ENCODE assay signal across 10 mouse cellular contexts in the genomic region with DNA sequence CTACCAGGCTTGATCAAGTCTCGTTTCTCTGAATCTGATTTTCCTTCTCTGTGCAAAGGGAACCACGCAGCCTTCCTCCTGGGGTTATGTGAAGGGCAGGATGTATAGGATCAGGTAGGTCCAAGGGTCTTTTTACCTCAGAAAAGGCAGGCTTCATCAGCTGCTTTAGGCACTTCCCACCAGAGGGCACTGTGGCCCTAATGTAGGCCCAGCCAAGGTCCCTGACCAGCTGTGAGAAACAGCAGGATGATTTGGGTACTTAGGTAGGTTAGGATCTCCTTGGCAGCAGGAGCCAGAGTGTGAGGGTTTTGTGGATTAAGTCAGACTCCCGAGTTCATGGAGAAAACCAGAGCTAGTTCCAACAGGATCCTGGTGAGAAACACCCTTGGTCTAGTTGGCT. TPM values are rescaled to one million over a fixed set of nuclear protein-coding genes. Genes with fewer than 3 reads are reported as not detected.
DNase-seq lines count a peak whose midpoint lies in the region; ATAC-seq and TF ChIP-seq lines count a peak whose summit lies in the region.
"Had no signal": no experiment of that assay in that cellular context is flagged by ENCODE, and none has a peak within 500 bp of the region (broad histone marks: within the 10 kb centered on the region; RNA-seq: fewer than 3 reads in every experiment).

No protein-coding gene starts in this region.

- no peaks in the 10 kb centered on the region for H3K4me1 ChIP-seq in ES-E14 (ENCODE audit: control insufficient read depth in 2 of 2, insufficient read depth in 2 of 2, low read length in 2 of 2, poor library complexity in 1 of 2)
- H3K4me1 ChIP-seq: embryonic facial prominence, embryonic 13.5 days had no signal

- no peak overlapping the region for H3K27ac ChIP-seq in layer of hippocampus, adult 2 months
- no peak overlapping the region for H3K27ac ChIP-seq in ES-E14 (ENCODE audit: insufficient read depth, low read depth, low read length, poor library complexity, severe bottlenecking)
- H3K27ac ChIP-seq: embryonic facial prominence, embryonic 13.5 days; macrophage had no signal

- DNase-seq in layer of hippocampus, adult 2 months (ENCODE audit: low spot score in 2 of 2): no peak
- no peak for DNase-seq in layer of hippocampus, postnatal 36 days
- DNase-seq in ES-E14 (ENCODE audit: low read depth, low spot score): peak; percentile 21
- DNase-seq in c-Kit-positive CD71-positive TER-119-positive erythroid progenitor cells, embryonic 14.5 days (ENCODE audit: low spot score): peak; percentile 6
- peak; percentile 8 for DNase-seq in lung, postnatal 25 days (ENCODE audit: low spot score)
- DNase-seq in natural killer cell, adult 2 months (ENCODE audit: low spot score in 2 of 2): no peak
- no peak for DNase-seq in layer of hippocampus, adult 8-10 months (ENCODE audit: low spot score in 2 of 2)

- ATAC-seq in granulocyte monocyte progenitor cell, adult 5-6 weeks (replicated peaks; ENCODE audit: poor library complexity, severe bottlenecking): peak; percentile 63

- H3K4me3 ChIP-seq in layer of hippocampus, adult 2 months: no peak overlapping the region
- no peak overlapping the region for H3K4me3 ChIP-seq in ES-E14 (ENCODE audit: insufficient read depth in 1 of 2, low read depth in 1 of 2, low read length in 2 of 2, poor library complexity in 1 of 2, severe bottlenecking in 1 of 2)
- H3K4me3 ChIP-seq: embryonic facial prominence, embryonic 13.5 days had no signal

- H3K36me3 ChIP-seq in ES-E14 (ENCODE audit: control insufficient read depth, insufficient read depth, low read length, poor library complexity, severe bottlenecking): no peaks in the 10 kb centered on the region
- H3K36me3 ChIP-seq: embryonic facial prominence, embryonic 13.5 days had no signal

- in situ Hi-C loops in ES-E14 (cut with MboI; ENCODE audit: low sequenced_read_pairs in 2 of 2, unreplicated experiment in 2 of 2): loop anchor here in 1 of 2 experiments (5.0 kb wide), 1 partner anchor 135 kb away; no protein-coding TSS in a partner anchor

- H3K9ac ChIP-seq in ES-E14 (ENCODE audit: insufficient read depth, low read depth, low read length, poor library complexity, severe bottlenecking): no peak overlapping the region
- H3K9ac ChIP-seq: embryonic facial prominence, embryonic 13.5 days had no signal

- no peaks in the 10 kb centered on the region for H3K9me3 ChIP-seq in ES-E14 (ENCODE audit: control insufficient read depth, insufficient read depth, low read depth, low read length)
- H3K9me3 ChIP-seq: embryonic facial prominence, embryonic 13.5 days had no signal

- TF ChIP-seq CTCF in layer of hippocampus, adult 2 months (conservative IDR thresholded peaks at IDR 0.05): peak; percentile 80

TF ChIP-seq in ES-E14, 5 proteins besides CTCF, POLR2A, EP300 and RAD21:
- TF ChIP-seq HCFC1 (IDR thresholded peaks at IDR 0.05; ENCODE audit: borderline replicate concordance, insufficient read depth, low read length): no peak
- TF ChIP-seq ZC3H11A (IDR thresholded peaks at IDR 0.05; ENCODE audit: borderline replicate concordance, low read depth, low read length): peak; percentile 77
- no peak for TF ChIP-seq ZNF384 (IDR thresholded peaks at IDR 0.05; ENCODE audit: low read depth, low read length)
- TF ChIP-seq CHD2 (IDR thresholded peaks at IDR 0.05; ENCODE audit: low read depth, low read length): no peak
- no peak for TF ChIP-seq MAFK (IDR thresholded peaks at IDR 0.05; ENCODE audit: insufficient read depth, low read depth, low read length)

RNA-seq across cellular contexts. Expression of gene Oprl1, which starts 7.4 kb away (rescaled TPM):
- 10 to 100 TPM; 44.8 to 45.0 TPM for total RNA-seq in layer of hippocampus, adult 2 months (2021)
- 10 to 100 TPM; 47.7 to 56.7 TPM for total RNA-seq in layer of hippocampus, postnatal 36 days (2021)
- total RNA-seq in ES-E14 (2012; rRNA removed): 2.9 and 3.0 TPM in 2 replicates
- not detected in 2 replicates for total RNA-seq in granulocyte monocyte progenitor cell, adult 5-6 weeks (2014; fragmentation: Nextera tagmentation)
- not detected in 2 replicates for total RNA-seq in granulocyte monocyte progenitor cell, adult 5-6 weeks (2017)
- 10 to 100 TPM; 50.4 to 67.7 (median 56.7) TPM for total RNA-seq in layer of hippocampus, adult 8-10 months (2022)

RNA-seq across cellular contexts. Expression of gene Lkaaear1, which starts 24.0 kb away (rescaled TPM):
- not detected for total RNA-seq in layer of hippocampus, adult 2 months (2021)
- total RNA-seq in layer of hippocampus, postnatal 36 days (2021): not detected
- not detected in 2 replicates for total RNA-seq in ES-E14 (2012; rRNA removed)
- total RNA-seq in granulocyte monocyte progenitor cell, adult 5-6 weeks (2014; fragmentation: Nextera tagmentation): not detected in 2 replicates
- total RNA-seq in granulocyte monocyte progenitor cell, adult 5-6 weeks (2017): not detected in 2 replicates
- not detected for total RNA-seq in layer of hippocampus, adult 8-10 months (2022)

RNA-seq across cellular contexts. Expression of gene Rgs19, which starts 28.4 kb away (rescaled TPM):
- total RNA-seq in layer of hippocampus, adult 2 months (2021): 10 to 100 TPM; 41.8 to 43.4 TPM
- total RNA-seq in layer of hippocampus, postnatal 36 days (2021): 10 to 100 TPM; 44.0 to 44.1 TPM
- total RNA-seq in ES-E14 (2012; rRNA removed): 27.3 and 31.7 TPM in 2 replicates
- total RNA-seq in granulocyte monocyte progenitor cell, adult 5-6 weeks (2014; fragmentation: Nextera tagmentation): 246 and 266 TPM in 2 replicates
- 78.6 and 96.8 TPM in 2 replicates for total RNA-seq in granulocyte monocyte progenitor cell, adult 5-6 weeks (2017)
- 10 to 100 TPM; 39.6 to 51.5 (median 42.7) TPM for total RNA-seq in layer of hippocampus, adult 8-10 months (2022)

RNA-seq across cellular contexts. Expression of gene Myt1, which starts 40.9 kb away (rescaled TPM):
- 10 to 100 TPM; 32.3 to 34.0 TPM for total RNA-seq in layer of hippocampus, adult 2 months (2021)
- total RNA-seq in layer of hippocampus, postnatal 36 days (2021): 10 to 100 TPM; 26.3 to 27.8 TPM
- total RNA-seq in ES-E14 (2012; rRNA removed): 0.09 TPM in 1 of 2 replicates, not detected in the other
- not detected in 2 replicates for total RNA-seq in granulocyte monocyte progenitor cell, adult 5-6 weeks (2014; fragmentation: Nextera tagmentation)
- not detected in 2 replicates for total RNA-seq in granulocyte monocyte progenitor cell, adult 5-6 weeks (2017)
- 10 to 100 TPM; 23.2 to 41.8 (median 27.1) TPM for total RNA-seq in layer of hippocampus, adult 8-10 months (2022)

RNA-seq across cellular contexts. Expression of gene Tcea2, which starts 42.1 kb away (rescaled TPM):
- 10 to 100 TPM; 54.7 to 60.0 TPM for total RNA-seq in layer of hippocampus, adult 2 months (2021)
- total RNA-seq in layer of hippocampus, postnatal 36 days (2021): 10 to 100 TPM; 60.6 to 62.0 TPM
- 11.4 and 23.0 TPM in 2 replicates for total RNA-seq in ES-E14 (2012; rRNA removed)
- total RNA-seq in granulocyte monocyte progenitor cell, adult 5-6 weeks (2014; fragmentation: Nextera tagmentation): 25.2 and 27.0 TPM in 2 replicates
- 13.6 and 14.1 TPM in 2 replicates for total RNA-seq in granulocyte monocyte progenitor cell, adult 5-6 weeks (2017)
- total RNA-seq in layer of hippocampus, adult 8-10 months (2022): 10 to 100 TPM; 53.6 to 71.8 (median 69.3) TPM

Comparison
In these comparisons a context has a peak if more than half of its experiments do, and no peak if none do; other contexts are left out.
1. DNase-seq: peak in ES-E14 (single experiment), c-Kit-positive CD71-positive TER-119-positive erythroid progenitor cells, embryonic 14.5 days (single experiment) and lung, postnatal 25 days (single experiment); none in layer of hippocampus, adult 2 months (0 of 2), layer of hippocampus, postnatal 36 days (0 of 2), natural killer cell, adult 2 months (0 of 2) and layer of hippocampus, adult 8-10 months (0 of 2).
2. RNA of gene Oprl1, which starts 7.4 kb away (total RNA-seq): 50.4 to 67.7 TPM in layer of hippocampus, adult 8-10 months, 47.7 to 56.7 TPM in layer of hippocampus, postnatal 36 days and 44.8 to 45.0 TPM in layer of hippocampus, adult 2 months; 2.9 to 3.0 TPM in ES-E14 and not detected in granulocyte monocyte progenitor cell, adult 5-6 weeks; every median in the first group is over 10 times any median in the second.